Mouse (Mus musculus): ENCODE measurements at regions not wholly inside any gene's neighbourhood (a gene's known extent, or its start where the extent isn't known, plus 50 kb on each side); places are given as distances from the start of the nearest gene placed in this dataset.

GRCm38 (mm10) chr8:10931266-10931665 is 77.0 kb downstream of the Irs2 start:
- ATAC-seq, result no peak

GRCm38 (mm10) chr8:10928836-10929235 is 79.4 kb downstream of the Irs2 start:
- H3K9ac ChIP-seq (ENCODE audit: low read depth, low read length), result no peak overlapping the region; the same call in 1 of the 2 replicates
- H3K4me2 ChIP-seq (ENCODE audit: low read length), result peak overlapping the region; percentile 19; the same call in 1 of the 2 replicates
- peaks cover 3% of the 10 kb centered on the region; the same call in 1 of the 2 replicates for H3K27me3 ChIP-seq (replicated peaks; ENCODE audit: control insufficient read depth, insufficient read depth, low read length)
- H3K9me3 ChIP-seq (ENCODE audit: control insufficient read depth, low read length), result no peaks in the 10 kb centered on the region
- H3K36me3 ChIP-seq (ENCODE audit: control insufficient read depth, insufficient read depth, low read length), result no peaks in the 10 kb centered on the region
- peaks cover 38% of the 10 kb centered on the region for H3K4me1 ChIP-seq (ENCODE audit: control insufficient read depth, insufficient read depth, low read depth, low read length)
- H3K4me3 ChIP-seq (ENCODE audit: low read length), result no peak overlapping the region
- WGBS, result 67% methylated on average over 3 of the region's 3 CpGs
- peak overlapping the region; percentile 72; the same call in 1 of the 2 replicates for H3K27ac ChIP-seq (ENCODE audit: low read depth, low read length)
- ATAC-seq, result no peak

More at GRCm38 (mm10) chr8:10931266-10931665, 77.0 kb downstream of the Irs2 start:
- Histone ChIP-seq H3K4me1 (ENCODE audit: control insufficient read depth, insufficient read depth, low read depth, low read length) (peaks cover 15% of the 10 kb centered on the region), H3K9me3 (ENCODE audit: control insufficient read depth, low read length) (no peaks in the 10 kb centered on the region), H3K27ac (ENCODE audit: low read depth, low read length) (no peak overlapping the region), H3K4me2 (ENCODE audit: low read length) (no peak overlapping the region), H3K27me3 (replicated peaks; ENCODE audit: control insufficient read depth, insufficient read depth, low read length) (peaks cover 3% of the 10 kb centered on the region; the same call in 1 of the 2 replicates), H3K9ac (ENCODE audit: low read depth, low read length) (no peak overlapping the region), H3K36me3 (ENCODE audit: control insufficient read depth, insufficient read depth, low read length) (no peaks in the 10 kb centered on the region), H3K4me3 (ENCODE audit: low read length) (no peak overlapping the region)
- WGBS, result 80% methylated on average over 4 of the region's 4 CpGs

DNA sequence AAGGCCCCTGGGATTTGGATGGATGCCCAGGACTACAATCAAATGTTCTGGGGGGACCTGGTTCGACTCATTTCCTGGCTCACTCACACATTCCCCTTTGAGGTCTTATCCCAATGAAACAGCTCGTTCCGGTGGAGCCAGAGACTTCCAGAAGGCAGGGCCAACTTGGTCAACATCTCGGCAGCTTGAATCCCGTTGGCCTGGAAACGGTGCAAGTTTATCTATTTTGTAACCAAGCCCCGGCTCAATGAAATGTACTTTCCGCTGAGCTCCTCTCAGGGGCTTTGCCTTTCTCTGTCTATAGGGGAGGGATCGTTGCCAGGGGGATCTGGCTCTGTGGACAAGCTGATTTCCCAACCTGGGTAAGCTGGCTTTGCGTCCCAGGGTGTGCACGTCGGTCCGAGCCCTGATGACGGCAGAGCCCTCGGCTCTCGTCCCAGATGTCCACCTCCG is 79.9 kb downstream of the Irs2 start:
- H3K9me3 ChIP-seq (ENCODE audit: control insufficient read depth, low read length), result no peaks in the 10 kb centered on the region
- H3K4me3 ChIP-seq (ENCODE audit: low read length), result no peak overlapping the region
- 34% methylated on average over 17 of the region's 17 CpGs for WGBS
- peak; percentile 84 for ATAC-seq
- H3K4me2 ChIP-seq (ENCODE audit: low read length), result peak overlapping the region; percentile 19; the same call in 1 of the 2 replicates
- H3K4me1 ChIP-seq (ENCODE audit: control insufficient read depth, insufficient read depth, low read depth, low read length), result peaks cover 40% of the 10 kb centered on the region
- no peaks in the 10 kb centered on the region for H3K36me3 ChIP-seq (ENCODE audit: control insufficient read depth, insufficient read depth, low read length)
- no peak overlapping the region; the same call in 1 of the 2 replicates for H3K9ac ChIP-seq (ENCODE audit: low read depth, low read length)
- H3K27ac ChIP-seq (ENCODE audit: low read depth, low read length), result peak overlapping the region; percentile 72; the same call in 1 of the 2 replicates
- peaks cover 3% of the 10 kb centered on the region; the same call in 1 of the 2 replicates for H3K27me3 ChIP-seq (replicated peaks; ENCODE audit: control insufficient read depth, insufficient read depth, low read length)

DNA sequence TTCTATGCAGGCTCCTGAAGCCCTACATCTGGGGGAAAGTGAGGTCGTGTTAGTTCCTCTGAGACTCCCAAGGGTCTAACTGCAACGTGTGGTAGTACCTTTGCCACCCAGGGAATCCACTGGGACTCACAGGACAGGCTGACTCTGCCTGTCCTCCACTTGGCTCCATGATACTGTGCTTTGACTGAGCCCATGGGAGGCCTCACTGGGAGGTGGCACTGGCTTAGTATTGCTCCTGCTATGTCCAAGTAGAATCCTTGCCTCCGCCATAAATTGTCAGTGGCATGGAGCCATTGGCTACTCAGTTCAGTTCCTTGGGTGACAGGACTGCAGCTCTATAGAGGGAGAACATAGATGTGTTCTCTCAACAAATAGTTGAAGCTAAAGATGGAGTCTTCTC is 81.1 kb downstream of the Irs2 start:
- H3K4me1 ChIP-seq (ENCODE audit: control insufficient read depth, insufficient read depth, low read depth, low read length), result peaks cover 42% of the 10 kb centered on the region

GRCm38 (mm10) chr8:10926518-10926915 is 81.7 kb downstream of the Irs2 start:
- Histone ChIP-seq H3K9me3 (ENCODE audit: control insufficient read depth, low read length) (no peaks in the 10 kb centered on the region), H3K36me3 (ENCODE audit: control insufficient read depth, insufficient read depth, low read length) (no peaks in the 10 kb centered on the region), H3K27ac (ENCODE audit: low read depth, low read length) (peak overlapping the region; percentile 73), H3K27me3 (replicated peaks; ENCODE audit: control insufficient read depth, insufficient read depth, low read length) (peaks cover 3% of the 10 kb centered on the region; the same call in 1 of the 2 replicates), H3K9ac (ENCODE audit: low read depth, low read length) (no peak overlapping the region), H3K4me3 (ENCODE audit: low read length) (no peak overlapping the region), H3K4me1 (ENCODE audit: control insufficient read depth, insufficient read depth, low read depth, low read length) (peaks cover 49% of the 10 kb centered on the region), H3K4me2 (ENCODE audit: low read length) (0 out of 2 replicates have a peak overlapping the region, but pooled peaks have one; percentile 17)
- no peak for ATAC-seq

More for the DNA sequence above, 81.1 kb downstream of the Irs2 start:
- H3K9me3 ChIP-seq (ENCODE audit: control insufficient read depth, low read length), result no peaks in the 10 kb centered on the region
- no peaks in the 10 kb centered on the region for H3K36me3 ChIP-seq (ENCODE audit: control insufficient read depth, insufficient read depth, low read length)
- 70% methylated on average over 3 of the region's 3 CpGs for WGBS
- no peak overlapping the region for H3K4me2 ChIP-seq (ENCODE audit: low read length)
- ATAC-seq, result no peak
- no peak overlapping the region for H3K4me3 ChIP-seq (ENCODE audit: low read length)
- H3K27me3 ChIP-seq (replicated peaks; ENCODE audit: control insufficient read depth, insufficient read depth, low read length), result peaks cover 3% of the 10 kb centered on the region; the same call in 1 of the 2 replicates
- H3K27ac ChIP-seq (ENCODE audit: low read depth, low read length), result no peak overlapping the region; the same call in 1 of the 2 replicates
- no peak overlapping the region for H3K9ac ChIP-seq (ENCODE audit: low read depth, low read length)

GRCm38 (mm10) chr8:10925582-10926517 is 82.4 kb downstream of the Irs2 start:
- Histone ChIP-seq H3K27me3 (replicated peaks; ENCODE audit: control insufficient read depth, insufficient read depth, low read length) (peaks cover 3% of the 10 kb centered on the region; the same call in 1 of the 2 replicates), H3K36me3 (ENCODE audit: control insufficient read depth, insufficient read depth, low read length) (no peaks in the 10 kb centered on the region), H3K9ac (ENCODE audit: low read depth, low read length) (no peak overlapping the region; the same call in 1 of the 2 replicates), H3K4me3 (ENCODE audit: low read length) (no peak overlapping the region), H3K4me2 (ENCODE audit: low read length) (peak overlapping the region; percentile 20; the same call in 1 of the 2 replicates), H3K27ac (ENCODE audit: low read depth, low read length) (peak overlapping the region; percentile 73), H3K9me3 (ENCODE audit: control insufficient read depth, low read length) (no peaks in the 10 kb centered on the region), H3K4me1 (ENCODE audit: control insufficient read depth, insufficient read depth, low read depth, low read length) (peaks cover 52% of the 10 kb centered on the region)
- 6% methylated on average over 17 of the region's 18 CpGs for WGBS
- ATAC-seq, result no peak

GRCm38 (mm10) chr8:10924526-10925199 is 83.6 kb downstream of the Irs2 start:
- Histone ChIP-seq H3K27me3 (replicated peaks; ENCODE audit: control insufficient read depth, insufficient read depth, low read length) (peaks cover 3% of the 10 kb centered on the region; the same call in 1 of the 2 replicates), H3K4me3 (ENCODE audit: low read length) (no peak overlapping the region), H3K4me1 (ENCODE audit: control insufficient read depth, insufficient read depth, low read depth, low read length) (peaks cover 52% of the 10 kb centered on the region), H3K4me2 (ENCODE audit: low read length) (peak overlapping the region; percentile 33; the same call in 1 of the 2 replicates), H3K27ac (ENCODE audit: low read depth, low read length) (peak overlapping the region; percentile 73), H3K36me3 (ENCODE audit: control insufficient read depth, insufficient read depth, low read length) (no peaks in the 10 kb centered on the region), H3K9me3 (ENCODE audit: control insufficient read depth, low read length) (no peaks in the 10 kb centered on the region), H3K9ac (ENCODE audit: low read depth, low read length) (peak overlapping the region; percentile 17; the same call in 1 of the 2 replicates)
- ATAC-seq, result peak; percentile 35; the same call in 1 of the 2 replicates
- 6% methylated on average over 20 of the region's 20 CpGs for WGBS

- no peak overlapping the region for H3K9ac ChIP-seq (ENCODE audit: low read depth, low read length)
Observed at GRCm38 (mm10) chr8:10924001-10924490, 84.2 kb downstream of the Irs2 start.

More at GRCm38 (mm10) chr8:10924001-10924490, 84.2 kb downstream of the Irs2 start:
- ATAC-seq, result no peak
- H3K4me2 ChIP-seq (ENCODE audit: low read length), result peak overlapping the region; percentile 33; the same call in 1 of the 2 replicates
- H3K4me1 ChIP-seq (ENCODE audit: control insufficient read depth, insufficient read depth, low read depth, low read length), result peaks cover 52% of the 10 kb centered on the region
- peak overlapping the region; percentile 73 for H3K27ac ChIP-seq (ENCODE audit: low read depth, low read length)
- no peaks in the 10 kb centered on the region for H3K9me3 ChIP-seq (ENCODE audit: control insufficient read depth, low read length)
- H3K4me3 ChIP-seq (ENCODE audit: low read length), result no peak overlapping the region
- WGBS, result 12% methylated on average over 3 of the region's 3 CpGs
- no peaks in the 10 kb centered on the region for H3K36me3 ChIP-seq (ENCODE audit: control insufficient read depth, insufficient read depth, low read length)
- peaks cover 3% of the 10 kb centered on the region; the same call in 1 of the 2 replicates for H3K27me3 ChIP-seq (replicated peaks; ENCODE audit: control insufficient read depth, insufficient read depth, low read length)

Measured in hindbrain, embryonic 16.5 days (tissue).